Mouse (Mus musculus): ENCODE measurements around the gene Olfr1043. TPM values are rescaled to one million over a fixed set of nuclear protein-coding genes. Genes with fewer than 3 reads are reported as not detected.
"Not testable (repeated sequence)": the region's sequence is repeated elsewhere in the genome, so short reads cannot be mapped to it uniquely, and the experiment has no call there.

Gene Olfr1043
- total RNA-seq (2022), result not detected

DNA sequence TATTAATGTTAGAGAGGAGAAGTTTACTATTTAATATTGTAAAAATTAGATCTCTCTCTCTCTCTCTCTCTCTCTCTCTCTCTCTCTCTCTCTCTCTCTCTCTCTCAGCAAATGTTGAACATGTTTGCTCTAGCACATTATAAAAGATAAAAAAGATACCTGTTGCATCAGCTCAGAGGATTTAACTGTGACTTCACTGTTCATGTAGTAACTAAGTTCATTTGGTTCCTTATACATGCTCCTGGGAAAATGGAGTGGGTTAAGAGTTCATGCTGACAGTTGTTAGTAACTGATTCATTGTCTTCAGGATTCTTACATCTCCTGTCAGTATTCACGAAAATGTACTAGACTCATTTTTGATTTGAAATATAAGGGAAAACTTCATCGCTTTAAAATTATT lies at the start of gene Olfr1043:
Gene Olfr1043 (minus strand): TSS at position 101 of the 400 bp plus-strand sequence.
- no peak for DNase-seq (ENCODE audit: low spot score in 2 of 2)

DNA sequence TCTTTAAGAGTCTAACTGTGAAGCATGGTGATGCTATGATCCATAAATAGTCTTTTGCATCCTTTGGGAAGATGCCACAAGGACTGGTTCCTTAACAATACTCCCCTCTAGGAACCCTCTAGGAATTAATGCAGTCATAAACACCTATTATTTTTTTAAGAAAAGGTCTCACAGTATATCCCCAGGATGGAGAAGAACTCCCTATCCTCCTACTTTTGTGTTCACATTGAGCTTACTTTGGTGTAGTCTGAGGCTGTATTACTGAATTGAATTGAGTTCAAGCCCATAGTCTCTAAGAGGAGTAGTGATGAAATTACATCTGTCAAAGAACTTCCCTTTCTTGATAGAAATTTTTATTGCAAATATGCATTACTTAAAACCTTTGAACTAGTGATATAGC lies 35.6 kb upstream of the Olfr1043 start, which contains the start of gene Olfr1045:
Gene Olfr1045 (minus strand): TSS at position 101 of the 400 bp plus-strand sequence.
- DNase-seq (ENCODE audit: low spot score in 2 of 2), result no peak

DNA sequence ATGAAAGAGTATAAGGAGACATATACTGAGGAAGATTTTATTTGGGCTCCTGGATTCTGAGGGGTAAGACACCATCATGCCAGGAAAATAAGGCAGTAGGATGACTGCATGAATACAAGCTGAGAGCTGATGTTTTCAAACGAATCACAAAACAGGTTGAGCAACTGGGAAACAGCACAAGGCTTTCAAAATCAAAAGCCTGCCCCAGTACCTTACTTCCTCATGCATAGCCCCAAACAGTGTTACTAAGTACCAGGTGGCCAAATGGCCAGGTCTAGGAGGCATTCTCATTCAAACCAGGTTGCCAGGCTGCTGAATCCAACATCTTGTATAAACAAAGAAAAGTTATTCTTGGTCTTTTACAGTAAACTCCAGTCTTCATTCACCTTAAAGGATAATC lies 28.5 kb upstream of the Olfr1043 start:
- DNase-seq (ENCODE audit: low spot score in 2 of 2), result no peak

DNA sequence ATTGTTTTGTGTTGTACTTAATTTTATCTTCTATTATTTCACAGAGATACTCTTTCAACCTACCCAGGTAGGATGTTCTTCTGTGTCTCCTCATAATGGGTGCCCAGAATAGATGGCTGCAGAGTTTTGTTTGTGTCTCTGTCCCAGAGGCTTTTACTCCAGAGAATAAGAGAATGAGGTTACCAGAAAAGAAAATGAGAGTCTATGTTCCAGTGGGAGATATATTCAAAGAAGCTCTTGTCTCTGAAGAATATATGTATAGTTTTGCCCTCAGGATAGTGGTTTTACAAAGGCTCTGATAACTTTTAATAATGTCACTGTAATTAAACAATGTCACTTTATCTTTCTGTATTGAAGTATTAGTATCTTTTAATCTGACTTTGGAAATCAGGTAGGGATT lies 18.3 kb upstream of the Olfr1043 start, which contains the start of gene Olfr52:
Gene Olfr52 (minus strand): TSS at position 101 of the 400 bp plus-strand sequence.
- no peak for DNase-seq (ENCODE audit: low spot score in 2 of 2)

DNA sequence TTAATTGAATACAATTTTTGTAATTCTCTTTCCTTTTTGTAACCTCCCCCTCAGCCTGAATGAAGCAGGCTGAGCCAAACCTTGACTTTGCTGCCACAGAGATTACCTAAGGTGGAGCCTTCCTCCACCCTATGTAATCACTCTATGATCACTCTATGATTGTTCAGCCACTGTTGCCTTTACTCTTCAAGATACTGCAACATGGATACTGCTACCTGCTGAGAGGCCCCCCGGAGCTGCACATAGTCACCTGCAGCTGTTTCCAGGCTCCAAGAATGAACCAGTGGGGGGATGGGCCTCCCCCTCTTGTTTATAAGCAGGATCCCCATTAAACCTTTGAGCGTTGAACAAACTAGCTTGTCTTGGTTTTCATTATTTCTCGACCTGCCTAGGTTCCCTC lies 12.6 kb upstream of the Olfr1043 start:
- DNase-seq (ENCODE audit: low spot score in 2 of 2), result no peak

DNA sequence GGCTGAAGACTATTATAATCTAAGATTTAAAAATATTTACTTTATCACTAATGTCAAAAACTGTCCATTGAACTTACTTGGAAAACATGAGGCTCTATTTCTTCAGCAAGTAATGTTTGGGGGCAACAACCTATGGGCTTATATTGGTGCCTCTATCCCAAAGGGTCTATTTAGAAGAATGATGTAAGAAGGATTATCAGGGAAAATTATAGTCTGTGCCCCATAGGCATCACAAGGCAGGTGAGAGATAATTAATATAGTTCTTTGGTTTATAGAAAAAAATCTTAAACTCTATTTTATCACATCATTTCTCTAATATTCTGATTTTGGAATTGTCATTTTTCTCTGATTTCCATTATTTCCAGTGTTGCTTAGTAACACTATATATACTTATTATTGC lies 10.4 kb upstream of the Olfr1043 start, which contains the start of gene Olfr1044:
Gene Olfr1044 (minus strand): TSS at position 101 of the 400 bp plus-strand sequence.
- DNase-seq (ENCODE audit: low spot score in 2 of 2), result no peak

DNA sequence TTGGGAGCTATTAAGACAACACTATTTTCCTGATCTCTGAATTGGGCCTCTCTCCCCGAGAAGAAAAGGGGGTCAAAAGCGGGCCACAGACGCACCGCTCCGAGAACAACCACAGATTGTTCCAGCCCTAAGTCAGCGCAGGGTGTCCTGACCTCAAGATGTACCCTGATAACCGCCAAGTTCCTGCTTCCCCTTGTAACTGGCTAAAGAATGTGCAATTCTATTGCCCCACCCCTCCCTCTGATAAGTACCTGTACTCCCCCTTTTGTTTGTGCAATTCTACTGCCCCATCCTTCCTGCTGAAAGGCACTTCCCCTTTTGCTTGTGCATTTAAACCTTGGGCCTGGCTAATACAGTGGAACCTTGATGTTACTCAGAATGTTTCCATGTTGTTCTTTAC lies 8.1 kb upstream of the Olfr1043 start:
- not testable (repeated sequence) for DNase-seq (ENCODE audit: low spot score in 2 of 2)

DNA sequence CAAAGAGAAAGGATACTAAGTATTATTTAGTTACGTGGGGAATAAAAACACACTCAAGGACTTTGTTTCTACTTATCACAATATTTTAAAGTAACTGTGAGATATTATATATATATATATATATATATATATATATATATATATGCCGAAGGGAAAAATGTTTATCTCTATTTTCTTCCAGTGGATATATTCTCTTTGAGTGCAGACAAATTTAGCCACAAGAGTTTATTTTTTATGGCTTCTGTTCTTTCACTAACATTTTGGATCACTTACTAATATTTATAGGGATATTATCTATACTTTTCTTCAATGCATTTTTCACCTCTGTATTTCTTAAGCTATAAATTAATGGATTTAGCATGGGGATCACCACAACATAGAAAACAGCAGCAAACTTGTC lies 5.6 kb downstream of the Olfr1043 start, which contains the start of gene Olfr1042:
Gene Olfr1042 (minus strand): TSS at position 101 of the 400 bp plus-strand sequence.
- no peak for DNase-seq (ENCODE audit: low spot score in 2 of 2)

DNA sequence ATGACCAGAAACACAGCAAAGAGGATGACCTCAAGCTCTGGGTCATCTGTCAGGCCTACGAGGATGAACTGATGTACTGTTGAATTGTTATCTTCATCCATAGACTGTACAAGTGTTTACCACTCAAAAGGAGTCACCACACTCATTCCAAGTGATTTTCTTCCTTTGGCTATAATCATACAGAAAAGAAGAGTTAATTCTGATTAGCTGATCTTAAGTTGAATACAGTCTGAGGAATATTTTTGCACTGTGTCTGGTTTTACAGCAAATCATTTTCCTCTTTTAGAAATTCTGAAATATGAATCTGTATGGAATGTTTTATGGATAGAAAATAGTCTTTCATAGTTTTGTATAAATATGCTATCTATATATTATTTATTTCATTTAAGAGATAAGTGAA lies 20.7 kb downstream of the Olfr1043 start, which contains the start of gene Olfr1040:
Gene Olfr1040 (minus strand): TSS at position 101 of the 400 bp plus-strand sequence.
- DNase-seq (ENCODE audit: low spot score in 2 of 2), result no peak

DNA sequence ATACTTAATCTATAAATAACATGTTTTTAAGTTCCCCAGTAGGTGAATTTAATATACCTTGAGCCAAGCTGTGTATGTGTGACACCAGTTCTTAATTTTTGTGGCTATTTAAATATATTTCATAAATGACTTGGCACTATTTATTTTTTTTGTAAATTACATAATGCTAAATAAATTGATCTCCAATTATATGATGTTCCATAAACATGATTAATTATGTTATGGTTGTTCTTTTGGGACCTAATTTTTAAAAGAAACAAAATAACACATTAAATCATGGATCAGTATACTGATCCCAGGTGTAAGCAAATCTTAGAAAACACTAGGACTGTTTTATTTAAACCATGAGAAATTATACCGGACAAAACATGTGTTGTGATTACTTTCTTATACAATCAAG lies 31.5 kb downstream of the Olfr1043 start, which contains the start of gene Olfr1039:
Gene Olfr1039 (minus strand): TSS at position 101 of the 400 bp plus-strand sequence.
- no peak for DNase-seq (ENCODE audit: low spot score in 2 of 2)

Other genes with a start within 250 kb of the Olfr1043 start
- gene Olfr1026, start 246.0 kb downstream of the Olfr1043 start, total RNA-seq (2022), result not detected
- not detected for gene Olfr1028, start 217.1 kb downstream of the Olfr1043 start, total RNA-seq (2022)
- gene Olfr1029, start 193.6 kb downstream of the Olfr1043 start, total RNA-seq (2022), result not detected
- not detected for gene Olfr1030, start 188.2 kb downstream of the Olfr1043 start, total RNA-seq (2022)
- not detected for gene Olfr1031, start 177.2 kb downstream of the Olfr1043 start, total RNA-seq (2022)
- not detected for gene Olfr1032, start 162.0 kb downstream of the Olfr1043 start, total RNA-seq (2022)
- gene Olfr1033, start 146.9 kb downstream of the Olfr1043 start, total RNA-seq (2022), result not detected
- not detected for gene Olfr1034, start 121.7 kb downstream of the Olfr1043 start, total RNA-seq (2022)
- gene Olfr1036, start 93.5 kb downstream of the Olfr1043 start, total RNA-seq (2022), result not detected
- not detected for gene Olfr1037, start 80.1 kb downstream of the Olfr1043 start, total RNA-seq (2022)
- gene Olfr1039, start 31.6 kb downstream of the Olfr1043 start, total RNA-seq (2022), result under 1 TPM in 1 of 4 experiments, not detected in 3; 0.11 TPM
- gene Olfr1040, start 20.8 kb downstream of the Olfr1043 start, total RNA-seq (2022), result not detected
- not detected for gene Olfr1042, start 5.7 kb downstream of the Olfr1043 start, total RNA-seq (2022)
- gene Olfr1044, start 10.3 kb upstream of the Olfr1043 start, total RNA-seq (2022), result not detected
- not detected for gene Olfr52, start 18.2 kb upstream of the Olfr1043 start, total RNA-seq (2022)
- gene Olfr1045, start 35.5 kb upstream of the Olfr1043 start, total RNA-seq (2022), result not detected
- not detected for gene Olfr1046, start 51.8 kb upstream of the Olfr1043 start, total RNA-seq (2022)
- gene Olfr1047, start 63.9 kb upstream of the Olfr1043 start, total RNA-seq (2022), result not detected
- gene Olfr1048, start 72.8 kb upstream of the Olfr1043 start, total RNA-seq (2022), result not detected
- gene Olfr1049, start 90.8 kb upstream of the Olfr1043 start, total RNA-seq (2022), result not detected
- gene Olfr1051, start 111.6 kb upstream of the Olfr1043 start, total RNA-seq (2022), result not detected
- not detected for gene Olfr1052, start 124.9 kb upstream of the Olfr1043 start, total RNA-seq (2022)
- not detected for gene Olfr1053, start 147.8 kb upstream of the Olfr1043 start, total RNA-seq (2022)
- not detected for gene Olfr1054, start 167.9 kb upstream of the Olfr1043 start, total RNA-seq (2022)
- not detected for gene Olfr1055, start 182.8 kb upstream of the Olfr1043 start, total RNA-seq (2022)
- gene Olfr1056, start 194.9 kb upstream of the Olfr1043 start, total RNA-seq (2022), result not detected
- gene Olfr1057, start 210.9 kb upstream of the Olfr1043 start, total RNA-seq (2022), result not detected
- not detected for gene Olfr1058, start 221.0 kb upstream of the Olfr1043 start, total RNA-seq (2022)
- not detected for gene Olfr1061, start 246.5 kb upstream of the Olfr1043 start, total RNA-seq (2022)

All from layer of hippocampus, adult 8-10 months (tissue).